Mouse (Mus musculus) lung, adult 2 months (tissue): Measurements from ENCODE around the gene Kcnh6.

Experiments used
- CTCF ChIP-seq: fragments of 200-500 bp; IDR thresholded peaks from 2 replicates; pipeline ENCODE4 v1.5.1; 2011; ENCODE audit warnings: mild to moderate bottlenecking, low read length, control low read depth; ENCODE audit not compliant: insufficient read depth
- POLR2A ChIP-seq: fragments of 200-500 bp; IDR thresholded peaks from 2 replicates; pipeline ENCODE4 v1.6.1; 2011; ENCODE audit warnings: low read depth, mild to moderate bottlenecking, control low read depth, low read length, borderline replicate concordance; ENCODE audit errors: extremely low read depth

DNA sequence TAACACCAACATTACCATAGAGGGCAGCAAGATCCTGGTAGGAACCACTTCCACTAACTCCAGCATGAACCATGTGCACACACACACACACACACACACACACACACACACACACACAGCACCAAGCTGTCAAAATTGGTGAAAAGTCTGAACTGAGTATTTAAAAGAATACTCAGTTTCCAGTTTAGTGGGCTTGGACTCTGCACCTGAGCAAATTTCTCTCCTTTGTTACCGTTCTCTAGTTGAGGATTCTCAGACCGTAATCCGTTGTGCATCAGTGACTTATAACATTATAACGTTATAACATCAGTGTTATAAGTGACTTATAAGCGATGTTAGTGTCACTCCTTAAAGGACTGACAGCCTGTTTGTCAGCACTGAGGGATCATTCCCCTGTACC lies 32.3 kb upstream of the Kcnh6 start:
- TF ChIP-seq POLR2A = no peak
- TF ChIP-seq CTCF = no peak
